Mouse (Mus musculus): ENCODE measurements at regions not wholly inside any gene's neighbourhood (a gene's known extent, or its start where the extent isn't known, plus 50 kb on each side); places are given as distances from the start of the nearest gene placed in this dataset.

GRCm38 (mm10) chr16:9217361-9217760 is 387.5 kb downstream of the 1810013L24Rik start:
- TF ChIP-seq CTCF (IDR thresholded peaks at IDR 0.05; ENCODE audit: low read depth, low read length) (no peak), POLR2AphosphoS5 (IDR thresholded peaks at IDR 0.05; ENCODE audit: insufficient replicate concordance, low read depth, low read length) (no peak), GATA1 (IDR thresholded peaks at IDR 0.05; ENCODE audit: borderline replicate concordance, low read length) (no peak), TAL1 (conservative IDR thresholded peaks at IDR 0.05; ENCODE audit: low read depth, low read length) (no peak), GATA2 (IDR thresholded peaks at IDR 0.05; ENCODE audit: borderline replicate concordance, low read depth, low read length) (no peak)
